Mouse (Mus musculus) limb, embryonic 11.5 days (tissue): Measurements from ENCODE around the gene Aars2. TPM values are rescaled to one million over a fixed set of nuclear protein-coding genes. Genes with fewer than 3 reads are reported as not detected.

Experiments used
- ATAC-seq: fragments of 200-750 bp; cut with Nextera tagmentation; 2 replicates; pipeline ENCODE4 v1.8.0; 2017; ENCODE audit warnings: low read depth; ENCODE audit not compliant: insufficient number of reproducible peaks, low FRiP score, low TSS enrichment
- DNase-seq: peaks from one replicate; pipeline ENCODE4 v3.0.0-alpha.2; 2015; ENCODE audit warnings: low spot score
- H3K27ac ChIP-seq: fragments of 300-500 bp; sonication (generic); replicated peaks from 2 replicates; pipeline ENCODE4 v1.5.1; 2014; ENCODE audit warnings: low read depth, mild to moderate bottlenecking, low read length
- H3K27me3 ChIP-seq: fragments of 300-500 bp; sonication (generic); 2 replicates; pipeline ENCODE4 v1.6.1; 2014; ENCODE audit warnings: mild to moderate bottlenecking, low read length, mixed read lengths; ENCODE audit not compliant: control insufficient read depth, insufficient read depth
- H3K36me3 ChIP-seq: fragments of 300-500 bp; sonication (generic); 2 replicates; pipeline ENCODE4 v1.6.1; 2014; ENCODE audit warnings: mild to moderate bottlenecking, low read length, moderate library complexity, mixed read lengths; ENCODE audit not compliant: control insufficient read depth, insufficient read depth
- H3K4me1 ChIP-seq: fragments of 300-500 bp; sonication (generic); 2 replicates; pipeline ENCODE4 v1.6.1; 2014; ENCODE audit warnings: low read length, mixed read lengths; ENCODE audit not compliant: control insufficient read depth, insufficient read depth
- H3K4me2 ChIP-seq: fragments of 300-500 bp; sonication (generic); 2 replicates; pipeline ENCODE4 v1.6.1; 2014; ENCODE audit warnings: low read depth, mild to moderate bottlenecking, moderate library complexity; ENCODE audit not compliant: severe bottlenecking
- H3K4me3 ChIP-seq: fragments of 300-500 bp; sonication (generic); 2 replicates; pipeline ENCODE4 v1.5.1; 2014; ENCODE audit warnings: low read depth, low read length
- H3K9ac ChIP-seq: fragments of 300-500 bp; sonication (generic); 2 replicates; pipeline ENCODE4 v1.6.1; 2014; ENCODE audit warnings: mild to moderate bottlenecking, low read length
- H3K9me3 ChIP-seq: fragments of 300-500 bp; sonication (generic); 2 replicates; pipeline ENCODE4 v1.6.1; 2016; ENCODE audit warnings: low read length; ENCODE audit not compliant: control insufficient read depth
- WGBS: fragments of 180-500 bp; shearing (Covaris S2); extraction: QIAGEN DNeasy Blood & Tissue Kit; methylation state at CpG from one replicate; pipeline ENCODE4 v1.1.7; 2014; 5-methylcytosine and 5-hydroxymethylcytosine counted together
- polyA plus RNA-seq: library from polyadenylated mRNA; unstranded; fragments of >200 nt; fragmentation: Nextera tagmentation; extraction: Ambion mirVana; gene quantifications from 2 replicates; pipeline ENCODE4 v1.2.1, GENCODE M21; 2014

Aars2 gene
- polyA plus RNA-seq, 1 experiment from 2014 or later: 21.0 TPM

GRCm38 (mm10) chr17:45473667-45474066, 33.0 kb upstream of the Aars2 start:
- Histone ChIP-seq H3K27ac (no peak overlapping the region), H3K27me3 (peaks cover 5% of the 10 kb centered on the region; the same call in 1 of the 2 replicates), H3K9me3 (no peaks in the 10 kb centered on the region), H3K4me3 (no peak overlapping the region), H3K36me3 (no peaks in the 10 kb centered on the region), H3K9ac (no peak overlapping the region), H3K4me2 (no peak overlapping the region), H3K4me1 (no peaks in the 10 kb centered on the region)
- 77% methylated on average over 6 of the region's 6 CpGs for WGBS
- ATAC-seq (no peak), DNase-seq (no peak)

GRCm38 (mm10) chr17:45474146-45474545, 32.5 kb upstream of the Aars2 start:
- Histone ChIP-seq H3K4me2 (peak overlapping the region; percentile 58), H3K9ac (no peak overlapping the region; the same call in 1 of the 2 replicates), H3K36me3 (no peaks in the 10 kb centered on the region), H3K27me3 (peaks cover 5% of the 10 kb centered on the region; the same call in 1 of the 2 replicates), H3K9me3 (no peaks in the 10 kb centered on the region), H3K4me1 (no peaks in the 10 kb centered on the region), H3K4me3 (peak overlapping the region; percentile 33; the same call in 1 of the 2 replicates), H3K27ac (no peak overlapping the region)
- no peak for DNase-seq
- WGBS: 76% methylated on average over 8 of the region's 8 CpGs
- ATAC-seq: no peak

- peak within 1 kb of the TSS; percentile 58 for H3K4me2 ChIP-seq
- H3K4me3 ChIP-seq: peak within 1 kb of the TSS; percentile 33
- peak within 1 kb of the TSS; percentile 49; the same call in 1 of the 2 replicates for H3K9ac ChIP-seq
- H3K36me3 ChIP-seq: no peaks in the 10 kb centered on the region
- no peak within 1 kb of the TSS for H3K27ac ChIP-seq
- no peaks in the 10 kb centered on the region for H3K9me3 ChIP-seq
- ATAC-seq: no peak
- peak; percentile 74 for DNase-seq
- H3K27me3 ChIP-seq: peaks cover 5% of the 10 kb centered on the region; the same call in 1 of the 2 replicates
- H3K4me1 ChIP-seq: no peaks in the 10 kb centered on the region
- WGBS: 5% methylated on average over 30 of the region's 30 CpGs
Observed at GRCm38 (mm10) chr17:45474669-45475465, 31.8 kb upstream of the Aars2 start, which contains the start of gene Spats1. Gene Spats1, minus strand, starts transcription at chr17:45475415.

GRCm38 (mm10) chr17:45478234-45478825, 28.3 kb upstream of the Aars2 start:
- H3K4me1 ChIP-seq: no peaks in the 10 kb centered on the region
- H3K9ac ChIP-seq: no peak overlapping the region
- no peaks in the 10 kb centered on the region for H3K9me3 ChIP-seq
- H3K4me3 ChIP-seq: no peak overlapping the region
- no peaks in the 10 kb centered on the region for H3K36me3 ChIP-seq
- 20% methylated on average over 12 of the region's 12 CpGs for WGBS
- H3K27ac ChIP-seq: no peak overlapping the region
- no peak for ATAC-seq
- H3K4me2 ChIP-seq: no peak overlapping the region
- peak; percentile 92 for DNase-seq
- peaks cover 5% of the 10 kb centered on the region; the same call in 1 of the 2 replicates for H3K27me3 ChIP-seq

GRCm38 (mm10) chr17:45480429-45480828, 26.2 kb upstream of the Aars2 start:
- Histone ChIP-seq H3K4me2 (no peak overlapping the region), H3K9me3 (no peaks in the 10 kb centered on the region), H3K27ac (no peak overlapping the region), H3K27me3 (0 out of 2 replicates have a peak, but pooled peaks cover 2% of the 10 kb centered on the region), H3K9ac (no peak overlapping the region), H3K36me3 (no peaks in the 10 kb centered on the region), H3K4me3 (no peak overlapping the region), H3K4me1 (no peaks in the 10 kb centered on the region)
- DNase-seq (no peak), ATAC-seq (no peak)
- 35% methylated on average over 2 of the region's 2 CpGs for WGBS

GRCm38 (mm10) chr17:45485581-45485980, 21.1 kb upstream of the Aars2 start:
- no peak overlapping the region for H3K9ac ChIP-seq
- no peaks in the 10 kb centered on the region for H3K36me3 ChIP-seq
- no peak overlapping the region for H3K4me2 ChIP-seq
- WGBS: 90% methylated on average over 7 of the region's 7 CpGs
- H3K27me3 ChIP-seq: no peaks in the 10 kb centered on the region
- no peaks in the 10 kb centered on the region for H3K4me1 ChIP-seq
- no peak overlapping the region for H3K27ac ChIP-seq
- H3K4me3 ChIP-seq: no peak overlapping the region
- no peaks in the 10 kb centered on the region for H3K9me3 ChIP-seq
- ATAC-seq (no peak), DNase-seq (no peak)

- Histone ChIP-seq H3K9ac (no peak overlapping the region), H3K4me3 (no peak overlapping the region), H3K4me1 (no peaks in the 10 kb centered on the region), H3K9me3 (no peaks in the 10 kb centered on the region), H3K36me3 (no peaks in the 10 kb centered on the region), H3K4me2 (no peak overlapping the region), H3K27ac (no peak overlapping the region), H3K27me3 (no peaks in the 10 kb centered on the region)
- DNase-seq (no peak), ATAC-seq (no peak)
- 18% methylated on average over 5 of the region's 5 CpGs for WGBS
Observed at GRCm38 (mm10) chr17:45487216-45487615, 19.4 kb upstream of the Aars2 start.

- ATAC-seq: no peak
- DNase-seq: no peak
- H3K27me3 ChIP-seq: no peaks in the 10 kb centered on the region
- no peaks in the 10 kb centered on the region for H3K4me1 ChIP-seq
- H3K4me2 ChIP-seq: no peak overlapping the region
- no peak overlapping the region for H3K27ac ChIP-seq
- H3K9me3 ChIP-seq: no peaks in the 10 kb centered on the region
- H3K36me3 ChIP-seq: no peaks in the 10 kb centered on the region
- H3K9ac ChIP-seq: no peak overlapping the region
- 85% methylated on average over 23 of the region's 23 CpGs for WGBS
- no peak overlapping the region for H3K4me3 ChIP-seq
Observed at GRCm38 (mm10) chr17:45488321-45489254, 18.1 kb upstream of the Aars2 start.
